Mouse (Mus musculus): ENCODE measurements at regions not wholly inside any gene's neighbourhood (a gene's known extent, or its start where the extent isn't known, plus 50 kb on each side); places are given as distances from the start of the nearest gene placed in this dataset.

GRCm38 (mm10) chr15:44927058-44927457, 4792.9 kb downstream of the 9330182O14Rik start:
- TF ChIP-seq GATA1 (IDR thresholded peaks at IDR 0.05; ENCODE audit: borderline replicate concordance, low read length) (no peak), FLI1 (IDR thresholded peaks at IDR 0.05; ENCODE audit: low read length) (no peak)
